Mouse (Mus musculus): Measurements from ENCODE around the gene Irx5. TPM values are rescaled to one million over a fixed set of nuclear protein-coding genes. Genes with fewer than 3 reads are reported as not detected.

Gene Irx5
- polyA plus RNA-seq (2017; shearing (Covaris generic)) = not detected

GRCm38 (mm10) chr8:92357398-92357981 lies at the start of gene Irx5:
Gene Irx5 (plus strand): TSS chr8:92357625.

Measured in activated CD4-positive, CD25-positive, alpha-beta regulatory T cell (primary cell).